Mouse (Mus musculus) gastrocnemius, adult 2 months (tissue): ENCODE results near the gene Rhd. TPM values are rescaled to one million over a fixed set of nuclear protein-coding genes. Genes with fewer than 3 reads are reported as not detected.

Experiments used
- DNase-seq: peaks from one replicate; pipeline ENCODE4 v3.0.0; 2022
- H3K27ac ChIP-seq: fragments of 200-600 bp; 2 replicates; pipeline ENCODE4 v1.8.1; 2022; ENCODE audit warnings: mild to moderate bottlenecking
- H3K4me3 ChIP-seq: fragments of 200-600 bp; 2 replicates; pipeline ENCODE4 v1.8.1; 2022; ENCODE audit warnings: mild to moderate bottlenecking, moderate library complexity
- CTCF ChIP-seq: fragments of 200-600 bp; IDR thresholded peaks from 2 replicates; pipeline ENCODE4 v1.8.1; 2022; ENCODE audit warnings: antibody characterized with exemption, mild to moderate bottlenecking, moderate library complexity
- intact Hi-C: fragments of 180-260 bp; cut with DNase I; formaldehyde crosslinking; loops from one replicate; pipeline ENCODE4 v1.15.1; 2025
- total RNA-seq, 2 experiments: library from RNA; stranded (reverse); gene quantifications; 2 replicates each; pipeline ENCODE4 v1.2.3; 2021

Rhd gene
- total RNA-seq, 2 experiments from 2014 or later = not detected

- Histone ChIP-seq H3K27ac (peak overlapping the region; percentile 35; the same call in 1 of the 2 replicates), H3K4me3 (no peak overlapping the region)
- DNase-seq = no peak
- TF ChIP-seq CTCF = no peak
- intact Hi-C loops = loop anchor here (5.0 kb wide), 1 partner anchor 603 kb away; the partner anchor contains the start of genes Gm30191 and Zfp593
These were observed 13.8 kb upstream of the Rhd start for GRCm38 (mm10) chr4:134850551-134850950.

- TF ChIP-seq CTCF = no peak
These were observed 13.1 kb upstream of the Rhd start for GRCm38 (mm10) chr4:134851236-134851635.

GRCm38 (mm10) chr4:134851876-134852275, 12.5 kb upstream of the Rhd start:
- peak overlapping the region; percentile 99 for H3K4me3 ChIP-seq
- TF ChIP-seq CTCF = no peak
- DNase-seq = no peak
- peak overlapping the region; percentile 100 for H3K27ac ChIP-seq
- intact Hi-C loops = loop anchor here (5.0 kb wide), 1 partner anchor 605 kb away; the partner anchor contains the start of genes Gm30191 and Zfp593

More at GRCm38 (mm10) chr4:134851236-134851635, 13.1 kb upstream of the Rhd start:
- DNase-seq = no peak
- H3K4me3 ChIP-seq = peak overlapping the region; percentile 99
- peak overlapping the region; percentile 35; the same call in 1 of the 2 replicates for H3K27ac ChIP-seq
- intact Hi-C loops = loop anchor here (5.0 kb wide), 1 partner anchor 604 kb away; the partner anchor contains the start of genes Gm30191 and Zfp593

- TF ChIP-seq CTCF = peak; percentile 6; the same call in 1 of the 2 replicates
- Histone ChIP-seq H3K4me3 (peak overlapping the region; percentile 99), H3K27ac (peak overlapping the region; percentile 100)
- peak; percentile 80 for DNase-seq
- intact Hi-C loops = loop anchor here (5.0 kb wide), 1 partner anchor 605 kb away; the partner anchor contains the start of genes Gm30191 and Zfp593
These were observed 11.7 kb upstream of the Rhd start for GRCm38 (mm10) chr4:134852438-134853255.

GRCm38 (mm10) chr4:134853259-134853636, 11.1 kb upstream of the Rhd start, which contains the start of gene Maco1:
Gene Maco1, minus strand, starts transcription at chr4:134853345.
- Histone ChIP-seq H3K4me3 (peak within 1 kb of the TSS; percentile 99), H3K27ac (peak within 1 kb of the TSS; percentile 100)
- TF ChIP-seq CTCF = no peak
- intact Hi-C loops = loop anchor here (5.0 kb wide), 1 partner anchor 606 kb away; the partner anchor contains the start of genes Gm30191 and Zfp593
- peak; percentile 99 for DNase-seq

GRCm38 (mm10) chr4:134853637-134854485, 10.5 kb upstream of the Rhd start:
- Histone ChIP-seq H3K27ac (peak overlapping the region; percentile 100), H3K4me3 (peak overlapping the region; percentile 99)
- TF ChIP-seq CTCF = no peak
- DNase-seq = peak; percentile 96
- intact Hi-C loops = loop anchor here (5.0 kb wide), 1 partner anchor 607 kb away; the partner anchor contains the start of genes Gm30191 and Zfp593

- no peak overlapping the region for H3K27ac ChIP-seq
- H3K4me3 ChIP-seq = no peak overlapping the region
- DNase-seq = no peak
- no peak for TF ChIP-seq CTCF
- intact Hi-C loops = no loop called here
These were observed 9.0 kb upstream of the Rhd start for GRCm38 (mm10) chr4:134855371-134855770.

- H3K27ac ChIP-seq = no peak overlapping the region
- H3K4me3 ChIP-seq = no peak overlapping the region
- intact Hi-C loops = no loop called here
- no peak for DNase-seq
- no peak for TF ChIP-seq CTCF
These were observed 8.3 kb upstream of the Rhd start for GRCm38 (mm10) chr4:134856056-134856455.

GRCm38 (mm10) chr4:134856501-134856900, 7.8 kb upstream of the Rhd start:
- intact Hi-C loops = no loop called here
- H3K4me3 ChIP-seq = no peak overlapping the region
- H3K27ac ChIP-seq = no peak overlapping the region

GRCm38 (mm10) chr4:134858494-134858893, 5.8 kb upstream of the Rhd start:
- intact Hi-C loops = no loop called here
- Histone ChIP-seq H3K4me3 (no peak overlapping the region), H3K27ac (no peak overlapping the region)
- DNase-seq = no peak
- no peak for TF ChIP-seq CTCF

More at GRCm38 (mm10) chr4:134856501-134856900, 7.8 kb upstream of the Rhd start:
- no peak for TF ChIP-seq CTCF
- DNase-seq = no peak

GRCm38 (mm10) chr4:134861884-134862283, 2.5 kb upstream of the Rhd start:
- intact Hi-C loops = no loop called here
- Histone ChIP-seq H3K27ac (no peak overlapping the region), H3K4me3 (no peak overlapping the region)
- TF ChIP-seq CTCF = no peak
- DNase-seq = no peak

GRCm38 (mm10) chr4:134862996-134863395, 1.3 kb upstream of the Rhd start:
- H3K27ac ChIP-seq = no peak overlapping the region
- DNase-seq = no peak
- H3K4me3 ChIP-seq = no peak overlapping the region
- intact Hi-C loops = no loop called here
- TF ChIP-seq CTCF = no peak
